Mouse (Mus musculus): ENCODE data around the gene Trpv2. TPM values are rescaled to one million over a fixed set of nuclear protein-coding genes. Genes with fewer than 3 reads are reported as not detected.
A peak's percentile ranks its signal among the peaks of the same experiment; 100 is the strongest.

The Trpv2 gene
- total RNA-seq, 4 experiments from 2014 or later, result 3.6 to 7.2 (median 4.9) TPM

DNA sequence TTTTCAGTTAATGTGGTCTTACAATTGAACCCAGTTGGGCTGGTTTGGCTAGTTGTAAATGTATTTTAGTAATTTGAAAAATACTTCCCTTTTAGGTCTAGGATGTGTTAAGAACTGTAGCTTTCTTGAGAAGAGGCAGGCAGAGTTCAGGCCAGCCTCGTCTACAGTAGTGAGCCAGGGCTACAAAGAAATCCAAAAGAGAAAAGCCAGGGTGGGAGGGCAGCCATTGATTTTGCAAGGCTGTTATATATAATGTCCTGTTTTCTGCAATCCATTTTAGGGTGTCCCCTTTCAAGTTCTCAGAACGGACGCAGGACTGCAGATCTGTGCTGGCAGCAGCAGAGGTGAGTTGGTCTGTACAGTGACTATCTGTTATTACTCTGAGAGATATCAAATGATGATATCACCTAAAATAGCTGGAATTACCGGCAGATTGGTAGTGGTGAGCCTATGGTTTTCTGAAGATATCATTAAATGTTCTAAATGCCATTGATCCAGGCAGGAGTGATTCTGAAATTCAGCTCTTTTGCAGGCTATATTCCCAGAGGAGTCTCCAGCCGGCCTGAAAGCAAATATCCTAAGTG lies 29.9 kb downstream of the Trpv2 start:
- no peak for DNase-seq

DNA sequence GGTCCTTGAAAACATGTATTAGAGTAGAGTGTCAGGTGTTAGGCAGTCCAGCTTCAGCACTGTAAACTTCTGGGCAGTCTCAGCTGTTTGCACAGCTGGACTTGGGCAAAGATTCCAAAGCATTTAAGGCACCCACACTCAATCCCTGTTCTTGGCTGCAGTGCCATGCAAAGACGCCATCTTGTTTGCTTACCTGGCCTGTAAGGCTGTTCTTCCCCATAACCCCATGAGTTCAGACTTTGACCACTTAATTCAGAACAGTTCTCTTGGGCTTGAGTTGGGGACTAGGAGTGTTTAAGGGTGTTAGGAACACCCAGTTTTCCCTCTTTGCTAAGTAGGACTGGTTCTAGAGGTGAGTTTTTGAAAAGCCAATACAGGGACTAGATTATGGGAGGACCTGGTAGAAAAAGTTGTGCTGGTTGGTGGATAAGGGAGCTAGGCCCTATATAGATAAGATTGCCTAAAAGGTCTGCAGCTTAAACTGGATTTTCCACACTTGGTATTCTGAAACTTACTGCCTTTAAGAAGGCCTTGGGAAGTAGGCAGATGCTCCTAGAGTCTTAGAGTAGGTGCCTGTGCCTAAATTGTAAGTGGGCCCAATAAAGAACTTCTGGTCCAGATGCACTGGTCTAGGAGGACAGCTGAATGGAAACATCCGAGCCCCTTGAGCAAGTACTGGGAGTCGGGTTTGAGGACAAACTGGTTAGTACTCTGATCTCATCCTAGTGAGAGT lies 30.8 kb downstream of the Trpv2 start:
- DNase-seq, result no peak

- no peak for DNase-seq
Observed at GRCm38 (mm10) chr11:62605619-62606298, 31.5 kb downstream of the Trpv2 start.

DNA sequence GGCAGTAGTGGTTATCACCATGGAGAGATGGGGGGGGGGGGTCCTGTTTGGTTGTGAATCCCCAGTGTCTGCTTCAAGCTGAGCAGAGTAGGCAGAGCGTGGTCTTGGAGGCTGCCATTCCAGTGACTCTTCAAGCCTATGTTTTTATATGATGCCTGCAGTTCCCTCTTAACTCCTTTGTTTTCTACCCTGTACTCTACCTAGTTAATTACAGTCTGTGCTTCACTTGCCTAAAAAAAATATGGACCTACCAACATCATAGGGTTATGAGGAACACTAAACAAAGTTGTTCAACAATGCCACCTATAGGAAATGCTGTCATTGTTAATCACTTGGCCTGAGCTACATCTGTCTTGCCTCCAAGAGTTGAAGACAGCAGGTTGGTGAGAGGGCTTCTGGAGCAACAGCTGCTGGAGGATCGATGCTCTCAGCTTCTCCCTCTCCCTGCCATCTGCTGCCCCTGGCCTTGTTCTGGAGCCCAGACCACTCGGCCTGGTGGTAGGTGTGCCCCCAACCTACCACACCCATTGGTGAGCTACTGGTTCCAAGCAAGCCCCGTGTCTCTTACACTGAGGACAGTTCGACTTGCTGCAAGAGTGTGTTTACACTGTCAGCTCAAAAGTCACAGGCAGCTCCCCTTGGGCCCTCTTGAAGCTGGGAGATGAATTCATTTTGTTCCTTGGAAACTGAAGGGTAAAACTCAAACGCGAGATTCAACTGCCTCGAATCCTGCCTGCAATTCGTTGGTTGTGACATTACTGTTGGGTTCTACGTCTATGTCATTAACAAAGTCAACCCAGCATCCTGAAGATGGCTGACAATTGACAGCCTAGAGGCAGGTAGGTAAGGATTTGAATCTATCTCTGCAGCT lies 32.2 kb downstream of the Trpv2 start:
- no peak for DNase-seq

- no peak for DNase-seq
Observed at GRCm38 (mm10) chr11:62607170-62607951, 33.1 kb downstream of the Trpv2 start.

GRCm38 (mm10) chr11:62607952-62608201 lies 33.6 kb downstream of the Trpv2 start:
- no peak for DNase-seq

DNA sequence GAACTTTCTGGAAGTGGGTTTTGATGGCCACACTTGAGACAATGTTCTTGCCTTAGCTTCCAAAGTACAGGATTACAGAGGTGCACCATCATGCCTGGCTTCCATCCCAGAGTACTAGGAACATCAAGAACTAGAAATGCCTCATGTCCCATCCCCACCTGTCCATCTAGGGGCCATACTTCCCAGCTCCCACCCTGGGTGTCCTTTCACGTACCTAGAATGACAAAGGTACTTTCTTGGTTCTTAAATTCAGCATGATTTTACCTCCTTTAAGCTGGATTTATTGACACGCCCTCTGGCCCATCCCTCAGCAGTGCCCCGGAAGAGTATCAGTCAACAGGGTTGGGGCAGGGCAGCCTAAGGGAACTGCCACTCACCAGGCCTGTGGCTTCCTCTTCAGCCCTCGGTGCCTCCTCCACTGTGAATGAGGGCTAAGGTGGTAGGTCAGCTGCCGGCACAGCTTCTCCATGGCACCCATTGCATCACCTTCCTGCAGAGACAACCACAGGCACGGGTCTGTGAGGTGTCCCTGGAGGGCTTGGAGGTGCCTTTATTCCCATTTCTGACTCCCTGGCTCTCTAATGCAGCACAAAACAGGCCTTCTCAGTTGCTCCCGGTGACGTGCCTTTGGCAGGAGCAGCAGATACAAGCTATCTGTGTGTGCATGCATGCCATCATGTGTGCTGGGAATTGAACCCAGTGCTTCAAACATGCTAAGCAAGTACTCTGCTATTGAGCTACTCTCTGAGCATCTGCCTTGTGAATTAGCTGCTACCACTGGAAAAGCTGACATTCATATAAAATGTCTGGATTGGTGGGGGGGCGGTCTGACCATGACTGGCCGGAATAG lies 34.8 kb downstream of the Trpv2 start:
- no peak for DNase-seq

GRCm38 (mm10) chr11:62610304-62610703 lies 36.0 kb downstream of the Trpv2 start:
- no peak for DNase-seq

GRCm38 (mm10) chr11:62612604-62613003 lies 38.3 kb downstream of the Trpv2 start:
- DNase-seq, result no peak

DNA sequence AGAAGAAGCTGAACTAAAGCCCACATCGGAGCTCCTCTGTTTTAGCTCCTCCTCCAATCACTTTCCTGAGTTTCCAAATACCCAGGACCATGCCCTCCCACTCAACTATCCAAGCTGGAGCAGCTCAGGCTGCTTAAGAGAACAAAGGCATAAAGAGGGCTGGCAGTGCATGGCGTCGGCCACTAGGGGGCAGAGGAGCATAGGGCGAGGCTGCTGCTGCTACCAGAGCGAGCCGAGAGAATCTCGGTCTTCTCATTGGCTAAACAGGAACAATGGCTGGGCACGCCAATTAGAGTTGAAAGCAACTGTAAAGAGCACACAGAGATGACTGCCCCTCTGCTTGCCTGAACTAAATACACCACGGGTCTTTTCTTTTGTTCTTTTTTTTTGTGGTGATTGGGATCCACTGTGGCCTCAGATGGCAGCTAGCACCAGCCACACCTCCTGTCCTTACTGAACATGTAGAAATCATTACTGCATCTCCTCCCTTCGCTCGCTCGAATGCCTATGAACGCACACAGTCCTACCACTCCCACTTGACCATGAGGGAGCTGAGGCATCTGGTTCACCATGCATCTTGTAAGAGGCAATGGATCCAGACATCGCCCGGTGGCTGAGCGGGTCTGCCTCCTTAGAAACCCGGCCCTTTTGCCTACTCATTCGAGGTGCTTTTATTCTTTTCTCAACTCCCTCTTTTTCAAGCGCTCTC lies 39.5 kb downstream of the Trpv2 start:
- peak; percentile 84 for DNase-seq

GRCm38 (mm10) chr11:62614876-62615410 lies 40.7 kb downstream of the Trpv2 start:
- DNase-seq, result no peak

DNA sequence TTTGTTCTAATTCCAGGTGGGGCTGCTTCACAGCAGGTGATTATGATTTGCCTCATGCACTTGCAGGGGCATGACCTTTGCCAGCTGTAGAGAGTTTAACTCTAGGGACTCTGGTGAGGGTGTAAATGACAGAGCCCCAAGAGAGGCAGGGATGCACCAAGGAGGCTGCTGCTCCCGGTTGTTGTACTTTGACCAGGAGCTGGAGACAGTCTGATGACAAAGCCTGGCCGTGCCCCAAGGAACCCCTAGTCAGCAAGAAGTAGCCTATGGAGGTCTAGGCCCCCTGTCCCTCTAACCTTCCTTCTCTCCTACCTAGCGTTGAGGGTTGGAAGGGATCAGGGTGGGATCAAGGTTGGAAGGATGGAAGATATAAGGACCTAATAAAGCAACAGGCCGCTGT lies 41.2 kb downstream of the Trpv2 start:
- no peak for DNase-seq

DNA sequence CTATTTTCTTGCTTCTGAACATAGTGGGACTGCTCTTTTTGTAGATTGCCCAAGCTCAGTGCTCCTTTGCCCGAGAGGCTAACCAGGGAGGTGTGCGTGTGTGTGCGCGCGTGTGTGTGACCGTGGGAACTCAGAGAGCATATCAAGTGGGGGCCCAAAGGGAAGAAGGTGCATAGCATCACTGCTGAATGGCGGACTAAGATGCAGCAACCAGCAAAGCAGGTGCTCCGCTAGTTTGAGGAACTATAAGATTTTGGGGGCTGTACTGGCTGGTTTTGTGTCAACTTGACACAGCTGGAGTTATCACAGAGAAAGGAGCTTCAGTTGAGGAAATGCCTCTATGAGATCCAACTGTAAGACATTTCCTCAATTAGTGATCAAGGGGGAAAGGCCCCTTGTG lies 46.8 kb downstream of the Trpv2 start:
- no peak for DNase-seq

DNA sequence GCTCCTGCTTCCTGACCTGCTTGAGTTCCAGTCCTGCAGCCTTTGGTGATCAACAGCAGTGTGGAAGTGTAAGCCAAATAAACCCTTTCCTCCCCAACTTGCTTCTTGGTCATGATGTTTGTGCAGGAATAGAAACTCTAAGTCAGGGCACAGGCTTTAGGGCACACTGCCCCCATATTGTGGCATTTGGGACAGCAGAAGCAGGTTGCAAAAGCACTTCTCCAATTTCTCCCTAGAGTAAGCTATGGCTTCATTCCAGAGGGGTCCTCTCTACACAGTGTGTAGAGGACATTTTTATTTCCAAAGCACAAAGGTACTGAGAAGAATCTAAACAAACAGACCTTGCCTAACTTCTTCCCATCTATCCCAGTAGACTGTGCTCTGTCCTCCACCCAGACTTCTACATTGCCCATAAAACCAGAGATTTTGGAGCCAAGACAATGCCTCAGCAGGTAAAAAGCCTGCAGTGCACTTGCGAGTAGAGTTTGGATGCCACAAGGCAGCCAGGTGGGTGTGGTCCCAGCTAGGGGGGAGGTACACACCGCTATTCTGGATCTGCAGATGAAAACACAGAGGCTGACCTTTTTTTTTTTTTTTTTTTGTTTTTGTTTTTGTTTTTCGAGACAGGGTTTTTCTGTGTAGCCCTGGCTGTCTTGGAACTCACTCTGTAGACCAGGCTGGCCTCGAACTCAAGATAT lies 47.4 kb downstream of the Trpv2 start:
- DNase-seq, result no peak

- no peak for DNase-seq
Observed at GRCm38 (mm10) chr11:62622850-62623249, 48.6 kb downstream of the Trpv2 start.

GRCm38 (mm10) chr11:62624341-62625291 lies 50.3 kb downstream of the Trpv2 start:
- peak; percentile 78 for DNase-seq

GRCm38 (mm10) chr11:62629352-62630224 lies 55.3 kb downstream of the Trpv2 start:
- peak; percentile 76 for DNase-seq
